Mouse (Mus musculus): ENCODE results near the gene Cldn22.

GRCm38 (mm10) chr8:47777415-47777814 lies 46.9 kb upstream of the Cldn22 start:
- no peak for TF ChIP-seq CTCF (IDR thresholded peaks at IDR 0.05)
- no peak for TF ChIP-seq EP300 (IDR thresholded peaks at IDR 0.05)

All from lung, postnatal 0 days (tissue).